In genomic region chr5:99746087-99746486, GRCm38 (mm10) we compare ENCODE assay signal across 26 mouse cellular contexts. TPM values are rescaled to one million over a fixed set of nuclear protein-coding genes. Genes with fewer than 3 reads are reported as not detected.
DNase-seq lines count a peak whose midpoint lies in the region; ATAC-seq and TF ChIP-seq lines count a peak whose summit lies in the region.
"Had no signal": no experiment of that assay in that cellular context is flagged by ENCODE, and none has a peak within 500 bp of the region (broad histone marks: within the 10 kb centered on the region; RNA-seq: fewer than 3 reads in every experiment).

No protein-coding gene starts in this region.

- no peaks in the 10 kb centered on the region for H3K27me3 ChIP-seq in forebrain, embryonic 14.5 days (replicated peaks; ENCODE audit: control insufficient read depth, insufficient read depth, low read length)
- no peaks in the 10 kb centered on the region for H3K27me3 ChIP-seq in forebrain, embryonic 12.5 days
- H3K27me3 ChIP-seq in hindbrain, postnatal 0 days (ENCODE audit: insufficient read depth, low read length), result no peaks in the 10 kb centered on the region
- no peaks in the 10 kb centered on the region for H3K27me3 ChIP-seq in hindbrain, embryonic 14.5 days (ENCODE audit: control insufficient read depth, insufficient read depth, low read length)
- H3K27me3 ChIP-seq in forebrain, postnatal 0 days (ENCODE audit: insufficient read depth, low read length), result no peaks in the 10 kb centered on the region
- H3K27me3 ChIP-seq: CH12.LX; embryonic facial prominence, embryonic 12.5 days; embryonic facial prominence, embryonic 15.5 days; hindbrain, embryonic 15.5 days; intestine, embryonic 15.5 days; Patski had no signal

- peak; percentile 53 for DNase-seq in forebrain, embryonic 14.5 days (ENCODE audit: low spot score)
- peak; percentile 8 for DNase-seq in hindbrain, postnatal 0 days (ENCODE audit: low spot score)
- no peak for DNase-seq in hindbrain, embryonic 14.5 days (ENCODE audit: low spot score)
- peak; percentile 69 for DNase-seq in brain, embryonic 14.5 days (ENCODE audit: low read depth)
- peak; percentile 20 for DNase-seq in forebrain, postnatal 0 days
- no peak for DNase-seq in kidney, postnatal 10 days
- DNase-seq: adrenal gland, adult 2 months; adrenal gland, postnatal 14 days; B cell, adult 2 months; cerebellum, adult 18-20 months; cerebellum, adult 9-10 months; cerebellum, postnatal 14 days; gastrocnemius, adult 2 months; gastrocnemius, postnatal 14 days; kidney, adult 11 months; kidney, adult 8-10 months had no signal

- TF ChIP-seq POLR2A in brain, embryonic 14.5 days (IDR thresholded peaks at IDR 0.05; ENCODE audit: borderline replicate concordance, extremely low read depth, insufficient read depth, insufficient read length, poor library complexity, severe bottlenecking), result no peak

- H3K4me2 ChIP-seq in forebrain, embryonic 14.5 days (ENCODE audit: low read length), result no peak overlapping the region
- H3K4me2 ChIP-seq in forebrain, embryonic 12.5 days, result no peak overlapping the region
- no peak overlapping the region for H3K4me2 ChIP-seq in hindbrain, postnatal 0 days (ENCODE audit: low read depth, low read length)
- no peak overlapping the region for H3K4me2 ChIP-seq in hindbrain, embryonic 14.5 days (replicated peaks)
- no peak overlapping the region for H3K4me2 ChIP-seq in forebrain, postnatal 0 days (ENCODE audit: low read depth)
- H3K4me2 ChIP-seq: embryonic facial prominence, embryonic 12.5 days; embryonic facial prominence, embryonic 15.5 days; heart, embryonic 11.5 days; hindbrain, embryonic 15.5 days; intestine, embryonic 15.5 days had no signal

- no peaks in the 10 kb centered on the region for H3K9me3 ChIP-seq in forebrain, embryonic 14.5 days (replicated peaks; ENCODE audit: control insufficient read depth, low read length)
- no peaks in the 10 kb centered on the region for H3K9me3 ChIP-seq in forebrain, embryonic 12.5 days
- H3K9me3 ChIP-seq in hindbrain, postnatal 0 days (ENCODE audit: low read length), result no peaks in the 10 kb centered on the region
- no peaks in the 10 kb centered on the region for H3K9me3 ChIP-seq in hindbrain, embryonic 14.5 days (ENCODE audit: control insufficient read depth, low read length)
- H3K9me3 ChIP-seq in forebrain, postnatal 0 days (ENCODE audit: low read length), result no peaks in the 10 kb centered on the region
- H3K9me3 ChIP-seq: embryonic facial prominence, embryonic 12.5 days; embryonic facial prominence, embryonic 15.5 days; hindbrain, embryonic 15.5 days; intestine, embryonic 15.5 days had no signal

- peak; percentile 40; the same call in 1 of the 2 replicates for ATAC-seq in forebrain, embryonic 14.5 days
- ATAC-seq in forebrain, embryonic 12.5 days (ENCODE audit: low FRiP score), result no peak
- ATAC-seq in hindbrain, postnatal 0 days, result no peak
- ATAC-seq in hindbrain, embryonic 14.5 days (ENCODE audit: low FRiP score), result no peak
- ATAC-seq in forebrain, postnatal 0 days, result no peak
- no peak for ATAC-seq in activated CD4-positive, CD25-positive, alpha-beta regulatory T cell, adult 4 months
- ATAC-seq: intestine, embryonic 15.5 days; Patski had no signal

- no peak overlapping the region for H3K4me3 ChIP-seq in forebrain, embryonic 14.5 days (ENCODE audit: low read depth, low read length)
- H3K4me3 ChIP-seq in forebrain, embryonic 12.5 days (replicated peaks), result no peak overlapping the region
- no peak overlapping the region for H3K4me3 ChIP-seq in hindbrain, postnatal 0 days (ENCODE audit: low read length)
- no peak overlapping the region for H3K4me3 ChIP-seq in hindbrain, embryonic 14.5 days (replicated peaks; ENCODE audit: low read length)
- H3K4me3 ChIP-seq in forebrain, postnatal 0 days (ENCODE audit: low read depth, low read length), result no peak overlapping the region
- H3K4me3 ChIP-seq: embryonic facial prominence, embryonic 12.5 days; embryonic facial prominence, embryonic 15.5 days; gastrocnemius, adult 2 months; hindbrain, embryonic 15.5 days; intestine, embryonic 15.5 days had no signal

- no peak overlapping the region for H3K27ac ChIP-seq in forebrain, embryonic 14.5 days (ENCODE audit: low read depth, low read length)
- H3K27ac ChIP-seq in forebrain, embryonic 12.5 days, result no peak overlapping the region
- H3K27ac ChIP-seq in hindbrain, postnatal 0 days, result no peak overlapping the region
- no peak overlapping the region for H3K27ac ChIP-seq in hindbrain, embryonic 14.5 days
- H3K27ac ChIP-seq in forebrain, postnatal 0 days (ENCODE audit: low read depth, low read length), result no peak overlapping the region
- H3K27ac ChIP-seq: embryonic facial prominence, embryonic 12.5 days; embryonic facial prominence, embryonic 15.5 days; gastrocnemius, adult 2 months; hindbrain, embryonic 15.5 days; intestine, embryonic 15.5 days had no signal

- WGBS in forebrain, embryonic 14.5 days, result 13% methylated on average over 7 of the region's 7 CpGs
- 43% methylated on average over 7 of the region's 7 CpGs for WGBS in forebrain, embryonic 12.5 days
- WGBS in hindbrain, postnatal 0 days, result 41% methylated on average over 7 of the region's 7 CpGs
- 51% methylated on average over 7 of the region's 7 CpGs for WGBS in hindbrain, embryonic 14.5 days
- 20% methylated on average over 7 of the region's 7 CpGs for WGBS in forebrain, postnatal 0 days

- H3K9ac ChIP-seq in forebrain, embryonic 14.5 days (ENCODE audit: low read length), result no peak overlapping the region
- no peak overlapping the region for H3K9ac ChIP-seq in forebrain, embryonic 12.5 days
- no peak overlapping the region for H3K9ac ChIP-seq in hindbrain, postnatal 0 days (replicated peaks; ENCODE audit: low read length)
- no peak overlapping the region for H3K9ac ChIP-seq in hindbrain, embryonic 14.5 days
- no peak overlapping the region for H3K9ac ChIP-seq in forebrain, postnatal 0 days
- H3K9ac ChIP-seq: embryonic facial prominence, embryonic 12.5 days; embryonic facial prominence, embryonic 15.5 days; hindbrain, embryonic 15.5 days; intestine, embryonic 15.5 days had no signal

- peaks cover 7% of the 10 kb centered on the region; the same call in 1 of the 2 replicates for H3K4me1 ChIP-seq in forebrain, embryonic 14.5 days (ENCODE audit: control insufficient read depth, insufficient read depth, low read length)
- peaks cover 20% of the 10 kb centered on the region for H3K4me1 ChIP-seq in forebrain, embryonic 12.5 days
- no peaks in the 10 kb centered on the region for H3K4me1 ChIP-seq in hindbrain, postnatal 0 days (ENCODE audit: insufficient read depth, low read length)
- H3K4me1 ChIP-seq in hindbrain, embryonic 14.5 days (replicated peaks; ENCODE audit: control insufficient read depth, insufficient read depth, low read length), result peaks cover 14% of the 10 kb centered on the region; the same call in 1 of the 2 replicates
- 0 out of 2 replicates have a peak, but pooled peaks cover 4% of the 10 kb centered on the region for H3K4me1 ChIP-seq in forebrain, postnatal 0 days (ENCODE audit: insufficient read depth)
- H3K4me1 ChIP-seq: embryonic facial prominence, embryonic 15.5 days; intestine, embryonic 15.5 days had no signal

- H3K36me3 ChIP-seq in forebrain, embryonic 14.5 days (ENCODE audit: control insufficient read depth, insufficient read depth, low read length), result no peaks in the 10 kb centered on the region
- H3K36me3 ChIP-seq in forebrain, embryonic 12.5 days (replicated peaks), result no peaks in the 10 kb centered on the region
- H3K36me3 ChIP-seq in hindbrain, postnatal 0 days (ENCODE audit: insufficient read depth, low read length), result no peaks in the 10 kb centered on the region
- H3K36me3 ChIP-seq in hindbrain, embryonic 14.5 days (replicated peaks; ENCODE audit: control insufficient read depth, insufficient read depth), result no peaks in the 10 kb centered on the region
- H3K36me3 ChIP-seq in forebrain, postnatal 0 days (ENCODE audit: insufficient read depth), result no peaks in the 10 kb centered on the region
- H3K36me3 ChIP-seq: embryonic facial prominence, embryonic 12.5 days; embryonic facial prominence, embryonic 15.5 days; G1E; hindbrain, embryonic 15.5 days; intestine, embryonic 15.5 days had no signal

- TF ChIP-seq CTCF in hindbrain, postnatal 0 days (IDR thresholded peaks at IDR 0.05; ENCODE audit: low read depth), result no peak
- no peak for TF ChIP-seq CTCF in brain, embryonic 14.5 days (IDR thresholded peaks at IDR 0.05; ENCODE audit: borderline replicate concordance, extremely low read depth, insufficient read depth, insufficient read length)
- no peak for TF ChIP-seq CTCF in forebrain, postnatal 0 days (IDR thresholded peaks at IDR 0.05; ENCODE audit: low read depth)

RNA-seq across cellular contexts. Expression of gene Rasgef1b, which starts 17.2 kb away (rescaled TPM):
- 97.5 and 105 TPM in 2 replicates for polyA plus RNA-seq in forebrain, embryonic 14.5 days (2014; fragmentation: Nextera tagmentation; extraction: Ambion mirVana)
- polyA plus RNA-seq in forebrain, embryonic 12.5 days (2016; fragmentation: Nextera tagmentation; extraction: Ambion mirVana), result 36.6 and 36.9 TPM in 2 replicates
- total RNA-seq in hindbrain, postnatal 0 days (2014; rRNA removed), result 34.8 and 39.9 TPM in 2 replicates
- polyA plus RNA-seq in hindbrain, postnatal 0 days (2015; fragmentation: Nextera tagmentation; extraction: Ambion mirVana), result 31.1 and 32.0 TPM in 2 replicates
- 47.5 and 51.5 TPM in 2 replicates for polyA plus RNA-seq in hindbrain, embryonic 14.5 days (2014; fragmentation: Nextera tagmentation; extraction: Ambion mirVana)
- polyA plus RNA-seq in brain, embryonic 14.5 days (2012; rRNA removed), result 37.4 and 42.7 TPM in 2 replicates
- total RNA-seq in forebrain, postnatal 0 days (2014; rRNA removed), result 43.6 and 49.6 TPM in 2 replicates
- polyA plus RNA-seq in forebrain, postnatal 0 days (2015; fragmentation: Nextera tagmentation; extraction: Ambion mirVana), result 32.3 and 51.0 TPM in 2 replicates
- 1 to 10 TPM; 2.0 to 4.9 TPM for polyA plus RNA-seq in activated CD4-positive, CD25-positive, alpha-beta regulatory T cell, adult 4 months (2017; shearing (Covaris generic))
- polyA plus RNA-seq: G1E had no signal

Comparison
In these comparisons a context has a peak if more than half of its experiments do, and no peak if none do; other contexts are left out.
1. DNase-seq: peak in forebrain, embryonic 14.5 days (single experiment), hindbrain, postnatal 0 days (single experiment), brain, embryonic 14.5 days (single experiment) and forebrain, postnatal 0 days (single experiment); none in hindbrain, embryonic 14.5 days (single experiment) and kidney, postnatal 10 days (single experiment).